Mouse (Mus musculus) left cerebral cortex, adult 2 months (tissue): ENCODE data around the gene Wdr81. TPM values are rescaled to one million over a fixed set of nuclear protein-coding genes. Genes with fewer than 3 reads are reported as not detected.

Experiments
- DNase-seq, 2 experiments: peaks; one replicate each; pipeline ENCODE4 v3.0.0; 2021 to 2022; ENCODE audit warnings: low spot score in 2 of 2, mixed read lengths in 1 of 2; ENCODE audit errors: extremely low spot score in 1 of 2
- H3K27ac ChIP-seq: fragments of 200-600 bp; 2 replicates; pipeline ENCODE4 v1.8.1; 2022
- H3K4me3 ChIP-seq: fragments of 200-600 bp; 2 replicates; pipeline ENCODE4 v1.8.1; 2022
- CTCF ChIP-seq: fragments of 200-600 bp; IDR thresholded peaks from 2 replicates; pipeline ENCODE4 v1.8.1; 2022; ENCODE audit warnings: antibody characterized with exemption, mild to moderate bottlenecking, moderate library complexity
- intact Hi-C: fragments of 180-260 bp; cut with DNase I; formaldehyde crosslinking; loops from one replicate; pipeline ENCODE4 v1.15.1; 2025
- total RNA-seq, 2 experiments: library from RNA; stranded (reverse); gene quantifications; 2 replicates each; pipeline ENCODE4 v1.2.3; 2021

The Wdr81 gene
- total RNA-seq, 2 experiments from 2014 or later, result 19.5 to 20.7 TPM

DNA sequence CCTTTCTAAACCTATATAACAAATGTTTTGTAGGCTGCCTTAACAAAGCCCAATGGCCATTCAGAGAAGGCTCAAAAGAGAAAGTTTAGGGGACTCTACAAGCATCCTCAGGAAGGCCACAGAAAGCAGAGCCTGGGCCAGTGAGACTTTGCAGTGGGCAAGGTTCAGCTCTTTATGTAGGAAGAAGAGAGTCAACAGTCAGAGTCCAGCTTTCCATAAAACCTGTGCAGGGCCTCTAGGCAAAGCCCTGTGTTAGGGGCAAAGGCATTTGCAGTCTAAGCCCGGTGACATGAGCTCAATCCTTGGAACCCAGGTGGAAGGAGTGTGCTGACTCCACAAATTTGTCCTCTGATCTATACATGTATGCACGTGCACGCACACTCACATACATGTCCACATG, 30.1 kb downstream of the Wdr81 start:
- intact Hi-C loops, result no loop called here
- H3K27ac ChIP-seq, result no peak overlapping the region
- TF ChIP-seq CTCF, result no peak
- DNase-seq, result no peak
- H3K4me3 ChIP-seq, result no peak overlapping the region

DNA sequence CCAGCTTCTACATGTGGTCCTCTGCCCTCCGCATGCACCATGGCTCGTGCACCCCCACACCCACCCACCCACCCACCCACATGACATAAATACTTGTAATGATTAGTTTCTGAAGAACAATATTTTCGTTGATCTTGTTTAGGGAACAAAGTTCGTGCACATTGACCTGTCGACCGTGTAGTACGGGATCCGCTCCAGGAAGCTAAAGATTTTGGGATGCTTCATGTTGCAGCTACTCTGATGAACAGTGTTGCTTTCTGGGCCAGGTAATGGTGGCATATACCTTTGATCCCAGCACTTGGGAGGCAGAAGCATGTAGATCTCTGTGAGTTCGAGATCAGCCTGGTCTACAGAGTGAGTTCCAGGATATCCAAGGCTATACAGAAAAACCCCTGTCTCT, 30.5 kb downstream of the Wdr81 start:
- H3K27ac ChIP-seq, result no peak overlapping the region
- intact Hi-C loops, result no loop called here
- DNase-seq, result no peak
- H3K4me3 ChIP-seq, result no peak overlapping the region
- no peak for TF ChIP-seq CTCF

DNA sequence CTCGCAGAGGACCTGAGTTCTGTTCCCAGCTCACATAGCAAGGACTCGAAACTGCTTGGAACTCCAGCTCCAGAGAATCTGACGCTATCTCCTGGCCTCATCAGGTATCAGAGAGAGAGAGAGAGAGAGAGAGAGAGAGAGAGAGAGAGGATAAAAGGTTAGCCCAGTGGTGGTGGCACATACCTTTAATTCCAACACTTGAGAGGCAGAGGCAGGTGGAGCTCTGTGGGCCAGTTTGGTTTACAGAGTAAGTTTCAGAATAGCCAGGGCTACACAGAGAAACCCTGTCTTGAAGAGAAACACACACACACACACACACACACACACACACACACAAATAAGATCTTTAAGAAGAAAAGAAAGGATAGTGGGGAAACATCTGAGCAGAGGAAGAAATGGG, 31.4 kb downstream of the Wdr81 start:
- DNase-seq, result no peak
- no peak overlapping the region for H3K4me3 ChIP-seq
- no peak for TF ChIP-seq CTCF
- intact Hi-C loops, result no loop called here
- H3K27ac ChIP-seq, result no peak overlapping the region

DNA sequence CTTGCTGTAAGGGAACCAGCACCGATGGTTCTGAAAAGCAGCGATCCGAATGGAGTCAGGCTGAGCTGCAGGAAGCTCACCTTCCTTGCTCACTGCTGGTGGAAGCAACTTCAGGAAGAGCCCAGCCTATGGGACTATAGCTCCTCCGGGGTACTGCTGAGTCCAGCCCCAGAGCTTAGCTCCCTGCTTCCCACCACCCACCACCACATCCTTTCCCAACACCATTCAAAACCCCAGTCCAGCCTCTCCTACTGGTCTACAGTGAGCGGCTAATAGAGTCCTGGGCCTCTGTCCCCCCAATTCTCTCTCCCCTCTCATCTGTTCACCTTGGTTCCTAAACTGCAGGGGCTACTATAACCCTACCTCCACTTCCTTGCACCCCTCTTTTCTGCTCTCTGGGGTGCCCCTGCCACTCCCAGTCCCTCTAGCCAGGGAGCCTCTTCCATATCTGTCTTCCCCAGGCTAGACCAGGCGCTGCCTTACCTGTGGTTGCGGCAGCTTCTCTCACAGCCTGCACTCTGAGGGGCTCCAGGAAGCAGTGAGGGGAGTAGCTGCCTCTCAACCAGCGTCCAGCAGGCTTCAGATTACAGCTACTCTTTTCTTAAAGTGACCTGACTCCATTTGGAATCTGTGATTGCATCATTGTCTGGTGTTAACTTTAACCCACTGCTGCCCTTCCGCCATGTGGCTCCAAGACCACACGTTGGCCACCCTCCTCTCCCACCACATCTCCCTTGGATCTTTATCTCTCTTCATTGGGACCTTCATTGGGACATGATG, 32.3 kb downstream of the Wdr81 start, which contains the start of gene Serpinf1:
Gene Serpinf1 (minus strand): TSS at position 689 of the 780 bp plus-strand sequence.
- TF ChIP-seq CTCF, result no peak
- H3K4me3 ChIP-seq, result no peak within 1 kb of the TSS
- no peak within 1 kb of the TSS for H3K27ac ChIP-seq
- intact Hi-C loops, result no loop called here
- DNase-seq, result no peak

DNA sequence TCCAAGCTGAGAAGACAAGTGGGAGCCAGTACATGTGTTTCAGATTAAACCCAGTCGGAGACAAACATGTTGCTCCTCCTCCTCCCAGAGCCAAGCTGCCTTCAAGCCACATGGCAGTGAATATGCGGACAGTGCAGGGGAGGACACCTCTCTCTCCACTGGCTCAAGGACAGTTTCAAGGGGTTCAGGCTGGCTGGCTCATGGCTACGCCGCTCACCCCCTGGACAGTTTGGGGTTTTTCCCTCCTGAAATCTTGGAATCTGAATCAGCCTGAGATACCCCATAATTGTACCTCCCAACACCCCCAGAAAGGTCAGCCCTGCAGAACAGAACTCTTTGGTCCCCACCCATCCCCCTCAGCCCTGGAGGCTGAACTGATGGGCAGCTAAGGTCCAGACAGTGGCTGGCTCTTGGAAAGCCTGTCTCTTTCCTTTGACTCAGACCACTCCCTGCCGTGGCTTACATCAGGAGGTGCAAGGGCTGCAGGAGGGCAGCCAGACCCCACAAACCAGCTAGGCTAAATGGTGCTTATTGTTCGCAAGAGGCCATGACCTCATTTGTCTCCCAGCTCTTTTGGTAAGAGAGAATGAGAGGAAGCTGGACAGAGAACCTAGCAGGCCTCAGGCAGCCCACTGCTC, 33.0 kb downstream of the Wdr81 start:
- Histone ChIP-seq H3K27ac (no peak overlapping the region), H3K4me3 (no peak overlapping the region)
- no peak for TF ChIP-seq CTCF
- intact Hi-C loops, result no loop called here
- DNase-seq, result no peak

DNA sequence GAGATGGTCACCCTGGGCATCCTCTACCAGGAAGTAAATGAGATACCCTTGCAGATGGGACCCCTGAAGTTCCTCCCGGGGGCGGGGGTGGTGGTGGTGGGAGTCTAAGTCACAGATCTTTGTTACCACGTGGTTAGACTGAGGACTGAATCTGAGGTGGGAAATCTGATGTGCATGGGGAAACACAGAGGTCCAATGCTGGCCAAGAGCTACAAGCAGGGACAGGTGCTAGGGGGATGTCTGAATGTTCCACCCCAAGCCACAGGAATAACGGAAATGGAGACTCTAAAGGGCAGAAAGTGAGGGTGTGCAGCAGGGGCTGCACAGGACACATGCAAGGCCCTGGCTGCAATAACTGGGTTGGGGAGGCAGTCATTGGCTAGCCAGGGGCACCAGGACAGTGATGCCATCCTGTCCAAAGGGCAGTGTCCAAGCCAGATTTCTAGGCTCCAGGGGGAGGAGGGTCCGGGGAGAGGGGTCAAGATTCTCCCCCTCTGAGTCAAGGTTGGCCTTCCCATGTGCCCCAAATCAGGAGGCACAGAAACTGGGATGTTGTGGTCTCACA, 33.6 kb downstream of the Wdr81 start:
- no peak for DNase-seq
- no peak for TF ChIP-seq CTCF
- Histone ChIP-seq H3K27ac (no peak overlapping the region), H3K4me3 (no peak overlapping the region)
- intact Hi-C loops, result no loop called here

DNA sequence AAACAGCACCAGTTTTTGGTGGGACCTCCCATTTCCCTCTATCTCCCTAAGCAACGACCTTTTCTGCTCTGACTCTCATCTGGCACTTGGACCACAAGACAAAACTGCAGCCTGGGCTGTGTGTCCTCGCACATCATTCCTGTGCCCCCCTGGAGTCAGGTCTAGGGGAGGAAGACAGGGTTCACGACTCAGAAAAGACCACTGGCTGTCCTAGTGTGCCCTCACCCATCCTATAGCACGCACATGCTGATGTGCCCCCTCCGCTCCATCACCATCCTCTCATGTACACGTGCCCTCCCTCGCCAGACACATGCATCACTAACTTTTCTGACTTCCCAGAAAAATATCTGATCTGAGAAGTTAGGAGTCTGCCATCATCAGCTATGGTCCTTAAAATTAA, 34.5 kb downstream of the Wdr81 start:
- Histone ChIP-seq H3K4me3 (no peak overlapping the region), H3K27ac (no peak overlapping the region)
- DNase-seq, result no peak
- TF ChIP-seq CTCF, result no peak
- intact Hi-C loops, result no loop called here

DNA sequence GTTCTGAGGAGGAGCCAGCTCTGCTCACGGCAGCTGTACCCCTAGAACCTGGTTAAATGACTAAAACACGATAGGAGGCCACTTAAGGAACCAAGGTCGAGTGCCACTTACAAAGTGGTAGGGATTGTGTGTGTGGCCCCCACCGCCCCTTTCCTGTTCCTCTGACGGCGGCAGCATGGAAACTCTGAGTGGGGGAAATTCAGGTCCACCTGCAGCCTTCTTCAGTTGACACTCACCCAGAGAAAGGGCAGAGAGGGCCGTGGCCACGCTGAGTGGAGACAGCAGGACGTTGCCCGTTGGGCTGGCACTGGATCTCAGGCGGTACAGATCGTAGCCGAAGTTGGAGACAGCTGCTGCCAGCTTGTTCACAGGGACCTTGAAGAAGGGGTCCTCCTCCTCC, 38.5 kb downstream of the Wdr81 start:
- intact Hi-C loops, result no loop called here
- Histone ChIP-seq H3K27ac (no peak overlapping the region), H3K4me3 (no peak overlapping the region)
- TF ChIP-seq CTCF, result no peak
- DNase-seq, result no peak

DNA sequence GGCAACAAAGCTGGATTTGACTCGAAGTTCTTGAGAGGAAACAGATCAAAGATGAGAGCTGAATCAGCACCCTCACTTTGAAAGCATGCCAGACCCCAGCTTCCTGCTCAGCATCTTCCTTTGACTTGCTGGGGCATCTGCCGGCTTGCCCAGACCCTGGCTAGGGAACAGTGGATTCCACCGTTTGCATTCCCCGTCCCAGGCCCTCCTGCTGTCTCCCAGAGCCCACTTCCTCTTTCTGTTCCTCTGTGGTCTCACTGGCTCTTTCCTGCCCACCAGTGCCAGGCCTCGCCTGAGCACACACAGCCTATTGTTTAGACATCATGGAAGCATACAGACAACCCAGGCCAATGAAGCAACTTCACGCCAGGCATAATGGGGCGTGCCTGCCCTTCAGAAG, 39.4 kb downstream of the Wdr81 start:
- intact Hi-C loops, result no loop called here
- DNase-seq, result no peak
- TF ChIP-seq CTCF, result no peak
- Histone ChIP-seq H3K27ac (no peak overlapping the region), H3K4me3 (no peak overlapping the region)

DNA sequence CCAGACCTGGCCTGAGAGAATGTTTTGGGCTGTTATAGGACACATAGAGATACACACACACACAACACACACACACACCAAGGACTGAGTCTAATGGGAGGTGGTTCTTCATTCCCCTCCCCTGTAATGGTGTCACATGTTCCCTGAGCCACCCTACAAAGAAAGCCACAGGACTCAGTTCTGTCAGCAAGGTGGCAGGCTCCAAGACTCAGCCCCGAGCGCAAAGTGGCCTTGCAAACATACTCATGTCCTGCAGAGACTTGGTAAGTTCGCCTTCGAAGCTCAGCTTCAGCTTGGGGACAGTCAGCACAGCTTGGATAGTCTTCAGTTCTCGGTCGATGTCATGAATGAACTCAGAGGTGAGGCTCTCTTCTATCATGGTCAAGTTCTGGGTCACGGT, 43.9 kb downstream of the Wdr81 start:
- no peak for TF ChIP-seq CTCF
- H3K27ac ChIP-seq, result no peak overlapping the region
- no peak overlapping the region for H3K4me3 ChIP-seq
- DNase-seq, result no peak
- intact Hi-C loops, result no loop called here

DNA sequence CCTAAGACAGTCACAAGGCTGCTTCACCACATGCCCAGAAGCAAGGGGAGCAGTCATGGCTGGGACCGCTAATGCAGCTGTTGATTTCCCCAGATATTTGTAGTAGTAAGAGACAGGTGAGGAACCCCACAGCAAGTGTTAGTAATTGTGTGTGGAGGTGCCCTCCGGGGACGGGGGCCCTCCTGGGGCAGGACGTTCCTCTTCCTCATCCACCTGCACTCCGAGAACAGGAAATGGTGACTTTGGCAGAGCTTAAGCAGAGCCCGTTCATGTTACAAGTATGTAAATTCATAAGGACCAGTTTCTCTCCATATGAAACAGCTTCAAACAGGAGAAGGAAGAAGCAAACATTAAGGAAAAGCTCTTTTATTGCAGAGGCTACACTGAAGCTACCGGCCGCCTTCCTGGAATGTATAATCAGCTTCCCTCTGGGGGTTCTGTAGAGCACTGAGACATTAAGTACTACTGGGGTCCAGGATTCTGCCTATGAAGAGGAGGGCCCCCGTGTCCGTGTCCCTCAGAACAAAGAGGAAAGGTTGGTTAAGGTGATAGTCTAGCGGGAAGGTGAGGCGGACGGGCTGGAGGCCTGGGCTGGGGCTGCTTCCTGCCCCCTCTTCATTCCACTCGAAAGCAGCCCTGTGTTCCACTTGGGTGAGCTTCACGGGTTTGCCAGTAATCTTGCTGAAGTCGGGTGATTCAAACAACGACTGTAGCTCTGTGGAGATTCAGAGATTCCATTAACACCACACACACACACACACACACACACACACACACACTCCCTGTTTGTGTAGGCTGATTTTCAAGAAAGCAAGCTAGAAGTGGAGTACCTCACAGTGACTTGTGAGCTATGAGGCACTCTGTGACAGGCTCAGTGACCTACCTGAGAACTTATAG, 44.6 kb downstream of the Wdr81 start:
- intact Hi-C loops, result loop anchor here (10.0 kb wide), 1 partner anchor 165 kb away; no protein-coding TSS in a partner anchor
- DNase-seq, result no peak

More for the DNA sequence above, 44.6 kb downstream of the Wdr81 start:
- H3K27ac ChIP-seq, result no peak overlapping the region
- no peak overlapping the region for H3K4me3 ChIP-seq
- no peak for TF ChIP-seq CTCF
